Mouse (Mus musculus) stomach, embryonic 14.5 days (tissue): ENCODE measurements at regions not wholly inside any gene's neighbourhood (a gene's known extent, or its start where the extent isn't known, plus 50 kb on each side); places are given as distances from the start of the nearest gene placed in this dataset.
"Not testable (repeated sequence)": the region's sequence is repeated elsewhere in the genome, so short reads cannot be mapped to it uniquely, and the experiment has no call there.

Experiments used
- ATAC-seq: fragments of 200-750 bp; cut with Nextera tagmentation; 2 replicates; pipeline ENCODE4 v1.8.0; 2017; ENCODE audit warnings: low read depth, moderate TSS enrichment; ENCODE audit not compliant: insufficient number of reproducible peaks, insufficient read depth, low FRiP score
- H3K27ac ChIP-seq: fragments of 300-500 bp; sonication (generic); 2 replicates; pipeline ENCODE4 v1.5.1; 2014; ENCODE audit warnings: mild to moderate bottlenecking, low read length, moderate library complexity, mixed read lengths
- H3K27me3 ChIP-seq: fragments of 300-500 bp; sonication (generic); 2 replicates; pipeline ENCODE4 v1.6.1; 2014; ENCODE audit warnings: low read length, control low read depth, mixed read lengths; ENCODE audit not compliant: control insufficient read depth, insufficient read depth
- H3K36me3 ChIP-seq: fragments of 300-500 bp; sonication (generic); 2 replicates; pipeline ENCODE4 v1.6.1; 2014; ENCODE audit warnings: mild to moderate bottlenecking, control low read depth, low read length, moderate library complexity, mixed read lengths; ENCODE audit not compliant: control insufficient read depth, insufficient read depth
- H3K4me1 ChIP-seq: fragments of 300-500 bp; sonication (generic); 2 replicates; pipeline ENCODE4 v1.6.1; 2014; ENCODE audit warnings: low read length, control low read depth, mixed read lengths; ENCODE audit not compliant: control insufficient read depth, insufficient read depth
- H3K4me2 ChIP-seq: fragments of 300-500 bp; sonication (generic); replicated peaks from 2 replicates; pipeline ENCODE4 v1.6.1; 2014; ENCODE audit warnings: low read depth, low read length, control low read depth
- H3K4me3 ChIP-seq: fragments of 300-500 bp; sonication (generic); 2 replicates; pipeline ENCODE4 v1.5.1; 2014; ENCODE audit warnings: low read depth, low read length, control low read depth
- H3K9ac ChIP-seq: fragments of 300-500 bp; sonication (generic); replicated peaks from 2 replicates; pipeline ENCODE4 v1.6.1; 2014; ENCODE audit warnings: low read depth, mild to moderate bottlenecking, control low read depth, low read length, moderate library complexity, mixed read lengths
- H3K9me3 ChIP-seq: fragments of 300-500 bp; sonication (generic); 2 replicates; pipeline ENCODE4 v1.6.1; 2016; ENCODE audit warnings: low read depth, low read length, control low read depth; ENCODE audit not compliant: control insufficient read depth
- WGBS: fragments of 180-500 bp; shearing (Covaris S2); extraction: QIAGEN DNeasy Blood & Tissue Kit; methylation state at CpG from one replicate; pipeline ENCODE4 v1.1.7; 2014; 5-methylcytosine and 5-hydroxymethylcytosine counted together

DNA sequence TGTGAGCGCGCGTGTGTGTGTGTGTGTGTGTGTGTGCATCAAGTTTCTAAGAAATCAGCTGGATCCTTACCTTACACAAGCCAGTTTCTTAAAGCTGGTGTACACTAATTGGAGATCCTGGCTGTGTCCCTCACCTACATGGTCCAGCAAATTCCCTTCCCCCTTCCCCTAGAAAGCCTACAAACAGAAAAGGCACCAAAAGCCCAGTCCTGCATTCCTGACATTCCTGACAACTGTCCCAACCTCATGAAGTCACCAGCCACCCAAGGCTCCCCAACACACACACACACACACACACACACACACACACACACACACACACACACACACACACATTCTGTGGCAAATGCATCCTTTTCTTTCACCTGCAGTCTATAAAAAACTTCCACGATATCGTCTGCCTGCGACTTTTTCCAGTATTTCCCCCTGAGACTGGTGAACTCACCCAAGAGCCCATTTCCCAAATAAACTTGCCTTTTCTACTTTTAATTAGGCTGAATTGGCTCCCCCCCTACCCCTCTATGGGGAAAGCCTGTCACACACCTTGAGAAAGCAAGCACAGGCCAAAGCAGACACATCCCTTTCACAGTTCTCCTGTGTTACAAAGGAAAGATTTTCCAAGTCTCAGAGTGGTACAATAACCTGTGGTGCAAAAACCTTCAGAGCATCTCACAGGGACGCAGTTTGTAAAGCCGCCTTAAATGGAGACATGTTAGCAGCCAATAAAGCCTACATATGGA is 139.9 kb upstream of the Trim24 start:
- Histone ChIP-seq H3K4me1 (no peaks in the 10 kb centered on the region), H3K27me3 (no peaks in the 10 kb centered on the region), H3K4me3 (no peak overlapping the region), H3K9ac (no peak overlapping the region), H3K4me2 (no peak overlapping the region), H3K36me3 (no peaks in the 10 kb centered on the region), H3K9me3 (no peaks in the 10 kb centered on the region), H3K27ac (no peak overlapping the region)
- 78% methylated on average over 8 of the region's 8 CpGs for WGBS
- ATAC-seq: no peak

DNA sequence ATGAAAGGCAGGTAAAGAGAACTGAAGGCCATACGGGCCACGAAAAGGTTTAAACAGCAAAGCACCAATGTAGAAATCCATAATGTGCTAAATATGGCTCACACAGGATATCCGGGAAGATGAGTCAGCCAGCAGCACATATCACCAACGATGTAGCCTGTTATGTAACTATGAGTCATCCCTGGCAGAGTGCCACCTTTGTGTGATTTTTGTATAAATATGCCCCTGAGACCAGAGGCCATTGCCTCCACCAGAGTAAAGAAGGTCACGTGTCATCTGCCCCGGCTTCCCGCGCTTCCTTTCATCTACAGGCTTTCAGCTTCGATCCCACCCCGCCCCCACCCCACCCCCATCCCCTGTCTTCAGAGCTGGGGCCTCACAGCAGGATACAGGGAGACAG is 138.2 kb upstream of the Trim24 start:
- H3K4me3 ChIP-seq: no peak overlapping the region
- no peak overlapping the region for H3K27ac ChIP-seq
- no peaks in the 10 kb centered on the region for H3K36me3 ChIP-seq
- H3K4me2 ChIP-seq: no peak overlapping the region
- H3K9me3 ChIP-seq: no peaks in the 10 kb centered on the region
- H3K27me3 ChIP-seq: no peaks in the 10 kb centered on the region
- no peak overlapping the region for H3K9ac ChIP-seq
- ATAC-seq: peak; percentile 63; the same call in 1 of the 2 replicates
- H3K4me1 ChIP-seq: no peaks in the 10 kb centered on the region
- WGBS: 28% methylated on average over 10 of the region's 10 CpGs

DNA sequence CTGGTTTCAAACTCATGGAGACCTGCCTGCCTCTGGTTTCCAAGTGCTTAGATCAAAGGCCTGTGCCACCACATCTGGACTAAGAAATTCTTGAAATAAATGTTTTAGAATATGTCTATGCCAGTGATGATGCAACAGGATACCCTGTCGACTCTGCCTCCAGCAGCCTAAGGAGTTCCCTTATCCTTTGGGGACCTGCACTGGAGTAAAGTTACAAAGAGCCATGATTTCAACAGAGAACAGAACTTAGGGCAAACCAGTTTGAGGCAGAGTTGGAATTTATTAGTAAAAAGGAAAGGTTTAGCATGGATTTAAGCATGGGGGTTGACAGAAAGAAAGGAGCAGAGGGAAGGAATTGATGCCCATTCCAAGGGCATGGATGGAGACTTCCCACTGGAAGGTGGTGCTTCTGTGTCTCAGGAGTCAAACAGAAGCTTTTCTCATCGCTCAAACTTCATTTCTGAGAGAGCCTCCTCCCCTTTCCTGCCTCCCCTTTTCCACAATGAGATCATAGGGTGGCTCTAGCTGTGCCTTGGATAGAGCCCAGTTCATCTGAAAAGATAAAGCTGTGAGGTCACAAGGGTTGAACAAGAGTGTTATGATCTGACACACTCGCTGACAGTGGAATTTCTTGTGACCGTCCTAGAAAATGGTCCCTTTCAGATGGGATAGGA is 135.2 kb upstream of the Trim24 start:
- Histone ChIP-seq H3K9ac (no peak overlapping the region), H3K27ac (no peak overlapping the region), H3K4me1 (no peaks in the 10 kb centered on the region), H3K36me3 (no peaks in the 10 kb centered on the region), H3K27me3 (no peaks in the 10 kb centered on the region), H3K4me3 (no peak overlapping the region), H3K9me3 (no peaks in the 10 kb centered on the region), H3K4me2 (no peak overlapping the region)
- WGBS: 79% methylated on average over 4 of the region's 4 CpGs
- no peak for ATAC-seq

DNA sequence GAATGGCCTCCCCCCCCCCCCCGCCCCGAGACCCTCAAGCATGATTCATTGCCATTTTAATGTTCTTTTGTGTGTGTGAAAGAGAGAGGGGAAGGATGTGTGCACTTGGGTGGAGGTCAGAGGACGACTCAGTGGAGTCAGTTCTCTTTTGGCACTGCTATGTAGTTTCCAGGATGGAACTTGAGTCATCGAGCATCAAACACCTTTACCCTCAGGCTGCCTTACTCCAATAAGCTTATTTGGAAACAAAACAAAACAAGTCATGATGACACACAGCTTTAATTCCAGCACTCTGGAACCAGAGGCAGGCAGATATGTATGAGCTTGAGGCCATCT is 134.7 kb upstream of the Trim24 start:
- Histone ChIP-seq H3K9ac (no peak overlapping the region), H3K4me1 (no peaks in the 10 kb centered on the region), H3K9me3 (no peaks in the 10 kb centered on the region), H3K27me3 (no peaks in the 10 kb centered on the region), H3K4me2 (no peak overlapping the region), H3K36me3 (no peaks in the 10 kb centered on the region), H3K4me3 (no peak overlapping the region), H3K27ac (no peak overlapping the region)
- no peak for ATAC-seq
- WGBS: 72% methylated on average over 4 of the region's 4 CpGs

DNA sequence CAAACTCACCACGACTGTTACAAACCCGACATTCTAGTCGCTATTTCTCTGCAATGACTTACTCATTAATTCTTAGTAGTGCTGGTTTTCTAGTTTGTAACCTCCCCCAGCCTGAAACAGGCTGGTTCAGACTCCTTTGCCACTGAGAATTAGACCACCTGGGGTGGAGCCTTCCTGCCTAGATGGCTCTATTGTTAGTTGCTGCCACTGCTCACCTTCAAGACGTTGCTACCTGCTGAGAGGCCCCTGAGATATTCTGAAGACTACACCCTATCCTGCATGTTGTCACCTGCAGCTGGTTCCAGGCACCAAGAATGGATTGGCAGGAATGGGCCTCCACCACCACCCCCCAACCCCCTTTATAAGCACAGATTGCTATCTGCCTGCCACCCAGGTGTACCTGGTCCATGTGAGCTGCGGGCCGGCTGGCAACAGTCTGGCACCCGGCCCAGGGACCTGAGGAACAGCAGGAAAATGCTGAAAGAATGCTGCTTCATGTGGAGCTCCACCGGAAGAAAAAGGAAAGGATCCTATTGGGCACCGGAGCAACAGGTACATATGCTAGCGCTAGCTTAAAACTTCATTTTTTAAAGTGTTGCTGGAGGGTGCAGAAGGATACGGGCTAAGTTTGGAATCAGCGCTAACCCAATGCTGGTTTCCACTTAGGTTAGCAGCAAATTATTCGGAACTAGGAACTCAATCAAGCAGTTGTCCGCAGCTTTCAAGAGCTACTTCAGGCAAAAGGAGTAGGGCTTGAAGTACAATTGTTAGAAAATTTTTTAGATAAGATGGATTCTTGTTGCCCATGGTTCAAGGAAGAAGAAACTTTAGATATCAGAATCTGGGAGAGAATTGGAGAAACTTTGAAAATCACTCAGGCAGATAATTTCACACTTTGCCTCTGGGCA is 129.4 kb upstream of the Trim24 start:
- no peak overlapping the region for H3K4me2 ChIP-seq
- H3K27ac ChIP-seq: no peak overlapping the region
- no peak for ATAC-seq

DNA sequence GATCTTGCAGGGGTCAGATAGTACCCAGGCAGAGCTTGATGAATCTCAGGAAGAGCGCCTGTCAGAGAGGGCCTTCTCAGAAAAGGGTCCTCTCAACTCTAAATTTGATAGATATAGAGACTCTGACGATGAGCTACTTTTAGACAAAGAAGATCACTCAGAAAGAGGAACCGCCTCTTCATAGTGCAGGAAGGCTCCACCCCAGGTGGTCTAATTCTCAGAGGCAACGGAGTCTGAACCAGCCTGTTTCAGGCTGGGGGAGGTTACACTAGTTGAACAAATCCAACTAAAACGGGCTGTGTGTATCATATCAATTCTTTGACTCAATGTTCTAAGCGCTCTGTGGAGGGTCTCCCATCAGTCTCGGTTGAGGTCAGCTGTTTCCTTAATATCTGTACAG is 128.7 kb upstream of the Trim24 start:
- ATAC-seq, H3K27ac ChIP-seq, H3K4me2 ChIP-seq, H3K27me3 ChIP-seq, H3K36me3 ChIP-seq, H3K4me1 ChIP-seq, H3K4me3 ChIP-seq, H3K9ac ChIP-seq, H3K9me3 ChIP-seq: not testable (repeated sequence)
- 80% methylated on average over 7 of the region's 7 CpGs for WGBS

More for the DNA sequence above, 129.4 kb upstream of the Trim24 start:
- no peak overlapping the region for H3K4me3 ChIP-seq
- H3K4me1 ChIP-seq: peaks cover 5% of the 10 kb centered on the region; the same call in 1 of the 2 replicates
- no peaks in the 10 kb centered on the region for H3K36me3 ChIP-seq
- H3K9me3 ChIP-seq: no peaks in the 10 kb centered on the region; the same call in 1 of the 2 replicates
- no peak overlapping the region for H3K9ac ChIP-seq
- WGBS: 85% methylated on average over 14 of the region's 14 CpGs
- H3K27me3 ChIP-seq: no peaks in the 10 kb centered on the region

DNA sequence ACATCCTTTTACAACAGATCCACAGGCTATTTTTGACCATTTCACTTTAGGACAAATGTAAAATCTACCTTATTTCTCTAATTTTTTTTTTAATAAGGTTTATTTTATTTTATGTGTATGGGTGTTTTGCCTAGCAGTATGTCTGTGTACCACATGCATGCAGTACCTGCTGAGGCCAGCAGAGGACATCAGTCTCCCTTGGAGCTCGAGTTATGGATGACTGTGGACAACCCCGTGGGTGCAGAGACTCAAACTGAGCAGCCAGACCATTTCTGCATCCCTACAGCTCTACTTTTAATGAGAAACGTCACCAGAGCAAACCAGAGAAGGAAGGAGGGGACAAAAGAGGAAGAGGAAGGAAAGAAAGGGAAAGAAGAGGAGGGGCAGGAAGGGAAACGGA is 125.9 kb upstream of the Trim24 start:
- H3K36me3 ChIP-seq: no peaks in the 10 kb centered on the region
- H3K4me2 ChIP-seq: no peak overlapping the region
- no peak overlapping the region for H3K4me3 ChIP-seq
- H3K27me3 ChIP-seq: no peaks in the 10 kb centered on the region
- no peak overlapping the region for H3K9ac ChIP-seq
- peak overlapping the region; percentile 23; the same call in 1 of the 2 replicates for H3K27ac ChIP-seq
- no peaks in the 10 kb centered on the region; the same call in 1 of the 2 replicates for H3K9me3 ChIP-seq
- 45% methylated on average over 4 of the region's 4 CpGs for WGBS
- no peak for ATAC-seq
- peaks cover 5% of the 10 kb centered on the region; the same call in 1 of the 2 replicates for H3K4me1 ChIP-seq

DNA sequence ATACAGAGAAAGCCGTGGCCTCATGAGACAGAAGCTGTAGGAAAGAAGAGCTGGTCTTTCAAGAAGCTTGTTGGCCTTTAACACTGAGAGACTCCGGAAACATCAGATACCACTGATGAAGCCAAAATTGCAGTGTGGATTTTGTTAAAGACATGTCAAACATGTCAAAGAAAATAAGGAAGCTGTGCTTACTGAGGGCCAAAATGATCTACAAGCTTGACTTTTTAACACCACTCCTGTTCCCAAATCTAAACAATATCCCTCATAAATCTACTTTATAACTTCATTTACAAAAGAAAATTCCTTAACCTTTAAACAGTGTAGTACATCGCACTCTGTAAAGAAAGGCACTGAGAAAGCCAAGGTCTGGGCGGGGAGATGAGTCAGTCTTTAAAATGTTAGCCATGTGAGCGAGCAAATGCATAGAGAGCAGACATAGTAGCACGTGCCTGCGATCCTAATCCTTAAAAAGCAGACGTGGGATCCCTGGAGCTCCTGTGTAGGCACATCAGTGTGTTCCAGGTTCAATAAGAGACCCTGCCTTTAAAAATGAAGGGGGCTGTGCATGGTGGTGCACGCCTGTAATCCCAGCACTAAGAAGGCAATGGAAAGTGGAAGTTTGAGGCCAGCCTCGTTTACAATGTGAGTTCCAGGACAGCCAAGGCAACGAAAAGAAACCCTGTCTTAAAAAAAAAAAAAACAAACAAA is 125.1 kb upstream of the Trim24 start:
- ATAC-seq: peak; percentile 67; the same call in 1 of the 2 replicates
- Histone ChIP-seq H3K27me3 (no peaks in the 10 kb centered on the region), H3K27ac (peak overlapping the region; percentile 23; the same call in 1 of the 2 replicates), H3K4me2 (no peak overlapping the region), H3K9ac (no peak overlapping the region), H3K4me1 (peaks cover 5% of the 10 kb centered on the region; the same call in 1 of the 2 replicates), H3K4me3 (no peak overlapping the region), H3K36me3 (no peaks in the 10 kb centered on the region), H3K9me3 (no peaks in the 10 kb centered on the region; the same call in 1 of the 2 replicates)
- 41% methylated on average over 11 of the region's 11 CpGs for WGBS
